Mouse (Mus musculus) skeletal muscle tissue, postnatal 0 days (tissue): ENCODE data around the gene Trdn. TPM values are rescaled to one million over a fixed set of nuclear protein-coding genes. Genes with fewer than 3 reads are reported as not detected.

Source experiments
- polyA plus RNA-seq: library from polyadenylated mRNA; unstranded; fragments of >200 nt; fragmentation: Nextera tagmentation; extraction: Ambion mirVana; gene quantifications from 2 replicates; pipeline ENCODE4 v1.2.1, GENCODE M21; 2015

The Trdn gene
- 738 and 870 TPM in 2 replicates for polyA plus RNA-seq

GRCm38 (mm10) chr10:33080254-33080653 is at the start of gene Trdn:
Gene Trdn, plus strand, starts transcription at chr10:33080554.

Other genes starting within 250 kb of the Trdn start
- 0.92 and 1.1 TPM in 2 replicates for gene Nkain2, start 190.1 kb upstream of the Trdn start, polyA plus RNA-seq